Mouse (Mus musculus): ENCODE results near the gene Hc. TPM values are rescaled to one million over a fixed set of nuclear protein-coding genes. Genes with fewer than 3 reads are reported as not detected.

The Hc gene
- polyA plus RNA-seq, 1 experiment from 2014 or later: 1.2 TPM

DNA sequence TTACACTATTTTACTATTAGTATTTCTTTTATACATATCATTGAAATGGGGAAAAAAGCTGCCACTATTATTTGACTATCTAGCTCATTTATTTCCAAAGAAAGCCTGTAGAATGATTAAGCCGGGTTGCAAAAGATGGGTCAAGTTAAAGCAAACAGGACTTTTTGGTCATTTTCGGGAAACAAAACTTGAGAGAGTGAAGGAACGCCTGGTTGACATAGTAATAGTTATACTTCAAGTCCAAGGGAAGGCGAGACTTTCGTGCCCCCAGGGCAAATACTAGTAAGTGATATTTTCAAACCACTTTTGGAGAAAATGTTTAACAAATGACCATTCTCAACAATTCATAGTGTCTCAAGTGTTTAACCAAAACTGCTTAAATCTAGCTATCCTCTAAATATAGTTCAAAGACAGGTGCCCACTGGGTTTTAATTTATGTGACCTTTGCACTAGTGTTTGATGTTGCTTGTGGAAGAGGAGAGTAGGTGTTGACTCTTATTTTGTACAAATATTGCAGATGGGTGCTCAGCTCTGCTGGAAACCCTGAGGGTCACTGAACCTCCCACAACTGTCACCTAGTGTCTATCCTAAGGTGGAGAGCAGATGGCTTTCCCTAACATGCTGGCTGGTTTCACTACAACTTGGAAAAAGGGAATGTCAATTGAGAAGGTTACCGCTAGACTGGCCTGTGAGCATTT, 2.2 kb upstream of the Hc start:
- no peak for ATAC-seq
- H3K36me3 ChIP-seq (ENCODE audit: control insufficient read depth, insufficient read depth, low read length): no peaks in the 10 kb centered on the region
- WGBS: 88% methylated on average over 6 of the region's 6 CpGs
- no peak overlapping the region for H3K9ac ChIP-seq (ENCODE audit: low read depth, low read length)
- no peak overlapping the region for H3K4me3 ChIP-seq (ENCODE audit: low read length)
- no peaks in the 10 kb centered on the region for H3K27me3 ChIP-seq (replicated peaks; ENCODE audit: control insufficient read depth, insufficient read depth, low read length)
- H3K27ac ChIP-seq (ENCODE audit: low read length): no peak overlapping the region
- no peak overlapping the region for H3K4me2 ChIP-seq (ENCODE audit: low read depth, low read length)
- H3K4me1 ChIP-seq (ENCODE audit: control insufficient read depth, insufficient read depth, low read length): no peaks in the 10 kb centered on the region
- no peaks in the 10 kb centered on the region for H3K9me3 ChIP-seq (ENCODE audit: control insufficient read depth, low read length)

DNA sequence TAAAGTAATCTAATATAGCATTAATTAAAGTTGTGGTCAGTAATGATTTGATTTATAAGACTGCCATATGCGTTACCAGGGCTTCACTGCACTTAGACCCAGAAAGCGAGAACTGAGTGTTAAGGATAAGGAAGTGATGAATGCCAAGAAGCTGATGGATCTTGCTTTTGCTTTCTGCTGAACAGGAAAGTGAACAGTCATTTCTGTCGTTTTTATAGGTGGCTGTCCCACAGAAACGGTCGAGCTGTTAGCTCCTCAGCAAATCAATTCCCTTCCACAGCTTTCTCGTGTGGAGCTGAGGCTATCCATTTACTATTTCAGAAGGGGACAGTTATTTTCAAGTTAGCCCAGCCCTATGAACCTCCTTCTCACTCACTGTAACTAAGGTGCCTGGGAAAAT, 341 bp downstream of the Hc start:
- no peak for ATAC-seq
- Histone ChIP-seq H3K4me2 (ENCODE audit: low read depth, low read length) (no peak overlapping the region), H3K9ac (ENCODE audit: low read depth, low read length) (no peak overlapping the region), H3K27ac (ENCODE audit: low read length) (no peak overlapping the region), H3K9me3 (ENCODE audit: control insufficient read depth, low read length) (no peaks in the 10 kb centered on the region), H3K36me3 (ENCODE audit: control insufficient read depth, insufficient read depth, low read length) (no peaks in the 10 kb centered on the region), H3K27me3 (replicated peaks; ENCODE audit: control insufficient read depth, insufficient read depth, low read length) (no peaks in the 10 kb centered on the region), H3K4me1 (ENCODE audit: control insufficient read depth, insufficient read depth, low read length) (no peaks in the 10 kb centered on the region), H3K4me3 (ENCODE audit: low read length) (no peak overlapping the region)
- 64% methylated on average over 6 of the region's 6 CpGs for WGBS

DNA sequence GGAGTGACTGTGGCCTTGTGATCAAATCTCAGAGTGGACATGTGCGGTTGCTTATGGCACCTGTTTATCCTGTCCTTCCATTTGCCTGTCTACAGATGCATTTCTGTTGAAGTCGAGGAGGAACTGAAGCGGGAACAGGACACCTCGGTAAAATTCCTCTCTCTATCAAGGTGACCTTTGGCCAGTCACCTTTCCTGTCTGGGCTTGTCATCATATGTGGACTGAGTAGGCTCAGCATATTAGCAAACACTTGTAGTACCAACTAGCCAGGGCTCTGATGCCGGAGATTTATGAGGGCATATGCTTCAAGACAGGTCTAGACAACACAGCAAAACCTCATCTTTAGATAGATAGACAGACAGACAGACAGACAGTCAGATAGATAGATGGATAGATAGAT, 982 bp downstream of the Hc start:
- 70% methylated on average over 5 of the region's 5 CpGs for WGBS
- H3K9ac ChIP-seq (ENCODE audit: low read depth, low read length): no peak overlapping the region
- H3K4me2 ChIP-seq (ENCODE audit: low read depth, low read length): no peak overlapping the region
- H3K36me3 ChIP-seq (ENCODE audit: control insufficient read depth, insufficient read depth, low read length): no peaks in the 10 kb centered on the region
- no peaks in the 10 kb centered on the region for H3K4me1 ChIP-seq (ENCODE audit: control insufficient read depth, insufficient read depth, low read length)
- no peak overlapping the region for H3K27ac ChIP-seq (ENCODE audit: low read length)
- no peaks in the 10 kb centered on the region for H3K27me3 ChIP-seq (replicated peaks; ENCODE audit: control insufficient read depth, insufficient read depth, low read length)
- no peak for ATAC-seq
- H3K4me3 ChIP-seq (ENCODE audit: low read length): no peak overlapping the region
- H3K9me3 ChIP-seq (ENCODE audit: control insufficient read depth, low read length): no peaks in the 10 kb centered on the region

DNA sequence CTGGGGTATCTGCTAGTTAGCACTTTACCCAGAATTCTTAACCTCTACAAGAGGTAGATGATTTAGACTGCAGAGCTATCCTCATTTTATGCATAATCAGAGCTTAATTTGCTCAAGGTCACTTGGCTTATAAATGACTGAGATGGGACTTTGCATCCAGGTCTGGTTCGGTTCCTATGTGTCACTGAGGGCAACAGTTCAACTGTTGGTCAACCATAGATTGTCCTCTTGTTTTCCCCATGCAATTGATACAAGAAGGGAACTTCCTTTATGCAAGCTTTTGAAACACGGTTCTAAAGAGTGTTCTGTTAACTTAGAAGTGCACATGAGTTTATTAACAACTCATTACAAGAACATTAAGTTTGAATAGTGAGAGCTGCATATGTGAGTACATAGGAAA, 2.9 kb downstream of the Hc start:
- Histone ChIP-seq H3K36me3 (ENCODE audit: control insufficient read depth, insufficient read depth, low read length) (no peaks in the 10 kb centered on the region), H3K9ac (ENCODE audit: low read depth, low read length) (no peak overlapping the region), H3K4me2 (ENCODE audit: low read depth, low read length) (no peak overlapping the region), H3K9me3 (ENCODE audit: control insufficient read depth, low read length) (no peaks in the 10 kb centered on the region), H3K27me3 (replicated peaks; ENCODE audit: control insufficient read depth, insufficient read depth, low read length) (no peaks in the 10 kb centered on the region), H3K4me1 (ENCODE audit: control insufficient read depth, insufficient read depth, low read length) (no peaks in the 10 kb centered on the region), H3K4me3 (ENCODE audit: low read length) (no peak overlapping the region), H3K27ac (ENCODE audit: low read length) (no peak overlapping the region)
- WGBS: 80% methylated on average over 2 of the region's 2 CpGs
- no peak for ATAC-seq

DNA sequence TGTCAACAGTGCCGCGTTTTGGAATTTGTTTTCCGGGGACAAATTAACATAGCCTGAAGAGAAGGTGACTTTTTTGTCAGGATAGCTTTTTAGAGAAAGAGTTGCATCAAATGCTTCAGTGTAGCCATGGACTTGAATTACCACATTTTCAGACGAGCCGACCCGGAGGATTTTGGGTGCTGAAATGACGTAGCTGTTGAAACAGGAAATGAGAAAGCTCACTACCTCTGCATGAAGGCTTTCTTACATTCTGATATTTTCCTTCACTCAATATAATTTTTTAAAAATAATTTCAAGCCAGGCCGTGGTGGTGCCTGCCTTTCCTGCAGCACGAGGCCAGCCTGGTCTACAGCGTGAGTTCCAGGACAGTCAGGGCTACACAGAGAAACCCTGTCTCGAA, 4.0 kb downstream of the Hc start:
- no peak overlapping the region for H3K4me3 ChIP-seq (ENCODE audit: low read length)
- ATAC-seq: no peak
- H3K4me2 ChIP-seq (ENCODE audit: low read depth, low read length): no peak overlapping the region
- H3K27me3 ChIP-seq (replicated peaks; ENCODE audit: control insufficient read depth, insufficient read depth, low read length): no peaks in the 10 kb centered on the region
- no peaks in the 10 kb centered on the region for H3K4me1 ChIP-seq (ENCODE audit: control insufficient read depth, insufficient read depth, low read length)
- 85% methylated on average over 11 of the region's 11 CpGs for WGBS
- no peak overlapping the region for H3K9ac ChIP-seq (ENCODE audit: low read depth, low read length)
- no peaks in the 10 kb centered on the region for H3K9me3 ChIP-seq (ENCODE audit: control insufficient read depth, low read length)
- no peaks in the 10 kb centered on the region for H3K36me3 ChIP-seq (ENCODE audit: control insufficient read depth, insufficient read depth, low read length)
- H3K27ac ChIP-seq (ENCODE audit: low read length): no peak overlapping the region

DNA sequence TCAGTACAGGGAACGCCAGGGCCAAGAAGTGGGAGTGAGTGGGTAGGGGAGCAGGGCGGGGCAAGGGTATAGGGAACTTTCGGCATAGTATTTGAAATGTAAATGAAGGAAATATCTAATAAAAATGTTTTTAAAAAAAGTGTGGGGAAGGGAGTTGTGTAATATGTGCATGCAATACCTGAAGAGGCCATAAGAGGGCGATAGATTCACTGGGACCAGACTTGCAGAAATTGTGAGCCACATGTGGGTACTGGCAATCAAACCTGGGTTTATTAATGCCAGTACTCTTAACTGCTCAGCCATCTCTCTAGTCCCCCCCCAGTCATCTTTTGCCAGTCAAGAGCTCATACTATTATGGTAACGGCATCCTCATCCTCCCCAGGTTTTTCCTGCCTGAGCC, 12.4 kb downstream of the Hc start:
- WGBS: 41% methylated on average over 5 of the region's 5 CpGs
- no peak overlapping the region for H3K4me3 ChIP-seq (ENCODE audit: low read length)
- H3K4me1 ChIP-seq (ENCODE audit: control insufficient read depth, insufficient read depth, low read length): no peaks in the 10 kb centered on the region
- no peak for ATAC-seq
- no peaks in the 10 kb centered on the region for H3K27me3 ChIP-seq (replicated peaks; ENCODE audit: control insufficient read depth, insufficient read depth, low read length)
- H3K4me2 ChIP-seq (ENCODE audit: low read depth, low read length): no peak overlapping the region
- H3K9me3 ChIP-seq (ENCODE audit: control insufficient read depth, low read length): no peaks in the 10 kb centered on the region
- no peak overlapping the region for H3K9ac ChIP-seq (ENCODE audit: low read depth, low read length)
- H3K36me3 ChIP-seq (ENCODE audit: control insufficient read depth, insufficient read depth, low read length): no peaks in the 10 kb centered on the region
- no peak overlapping the region for H3K27ac ChIP-seq (ENCODE audit: low read length)

DNA sequence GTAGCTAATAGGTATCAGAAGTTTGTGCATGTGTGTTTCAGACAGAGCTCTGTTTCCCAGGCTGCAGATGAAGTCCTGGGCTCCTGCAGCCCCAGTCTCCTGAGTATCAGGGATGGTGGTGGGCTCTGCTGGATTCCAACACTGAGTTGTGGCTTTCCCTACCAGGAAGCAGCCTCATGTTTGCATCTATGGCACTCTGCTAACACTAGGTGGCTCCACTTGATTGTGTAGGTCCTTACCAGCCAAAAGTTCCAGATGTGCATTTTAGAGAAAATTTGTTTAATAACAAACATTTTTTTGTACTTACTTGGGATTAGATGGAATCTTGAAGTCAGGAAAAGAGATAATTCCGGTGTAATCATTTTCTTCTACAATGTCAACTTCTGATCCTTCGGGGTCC, 16.3 kb downstream of the Hc start:
- ATAC-seq: no peak
- H3K9me3 ChIP-seq (ENCODE audit: control insufficient read depth, low read length): no peaks in the 10 kb centered on the region
- H3K4me2 ChIP-seq (ENCODE audit: low read depth, low read length): no peak overlapping the region
- H3K27ac ChIP-seq (ENCODE audit: low read length): no peak overlapping the region
- H3K27me3 ChIP-seq (replicated peaks; ENCODE audit: control insufficient read depth, insufficient read depth, low read length): no peaks in the 10 kb centered on the region
- no peaks in the 10 kb centered on the region for H3K36me3 ChIP-seq (ENCODE audit: control insufficient read depth, insufficient read depth, low read length)
- no peaks in the 10 kb centered on the region for H3K4me1 ChIP-seq (ENCODE audit: control insufficient read depth, insufficient read depth, low read length)
- no peak overlapping the region for H3K9ac ChIP-seq (ENCODE audit: low read depth, low read length)
- WGBS: 64% methylated on average over 2 of the region's 2 CpGs
- H3K4me3 ChIP-seq (ENCODE audit: low read length): no peak overlapping the region

DNA sequence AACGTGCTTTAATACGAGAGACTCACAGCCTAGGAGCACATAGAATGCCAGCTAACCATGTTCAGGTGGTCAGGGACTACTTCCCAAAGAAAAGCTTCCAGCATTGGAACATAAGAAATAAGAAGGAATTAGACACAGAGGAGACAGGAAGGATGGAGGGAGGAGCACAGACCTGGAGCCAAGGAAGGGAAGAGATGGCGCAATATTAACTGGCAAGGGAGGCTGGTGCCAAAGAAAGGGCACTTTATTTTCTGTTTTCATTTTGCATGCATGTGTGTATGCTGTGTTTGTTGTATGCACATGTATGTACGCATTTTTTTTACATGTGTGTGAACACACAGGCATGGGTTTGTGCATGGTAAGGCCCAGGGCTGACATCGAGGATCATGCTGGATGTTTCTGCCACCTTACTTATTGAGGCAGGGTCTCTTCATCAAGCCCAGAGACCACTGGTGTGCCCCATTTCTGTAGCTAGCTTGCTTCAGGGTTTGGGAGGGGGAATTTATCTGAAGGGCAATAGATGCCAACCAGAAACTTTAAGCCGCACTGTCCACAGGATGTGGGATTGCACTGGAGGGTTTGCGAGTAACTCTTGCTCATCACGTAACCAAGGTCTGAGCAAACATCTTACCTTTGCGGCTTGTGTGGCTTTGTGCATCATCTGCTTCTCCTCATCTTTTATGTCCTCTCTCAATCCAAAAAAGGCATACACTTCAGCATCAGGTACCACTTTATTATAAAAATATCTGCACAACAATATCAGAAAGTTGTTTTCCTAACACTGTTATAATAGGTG, 22.5 kb downstream of the Hc start:
- Histone ChIP-seq H3K36me3 (ENCODE audit: control insufficient read depth, insufficient read depth, low read length) (no peaks in the 10 kb centered on the region), H3K9me3 (ENCODE audit: control insufficient read depth, low read length) (no peaks in the 10 kb centered on the region), H3K4me3 (ENCODE audit: low read length) (no peak overlapping the region), H3K4me1 (ENCODE audit: control insufficient read depth, insufficient read depth, low read length) (no peaks in the 10 kb centered on the region), H3K4me2 (ENCODE audit: low read depth, low read length) (no peak overlapping the region), H3K27me3 (replicated peaks; ENCODE audit: control insufficient read depth, insufficient read depth, low read length) (no peaks in the 10 kb centered on the region), H3K9ac (ENCODE audit: low read depth, low read length) (no peak overlapping the region), H3K27ac (ENCODE audit: low read length) (no peak overlapping the region)
- 92% methylated on average over 9 of the region's 9 CpGs for WGBS
- no peak for ATAC-seq

DNA sequence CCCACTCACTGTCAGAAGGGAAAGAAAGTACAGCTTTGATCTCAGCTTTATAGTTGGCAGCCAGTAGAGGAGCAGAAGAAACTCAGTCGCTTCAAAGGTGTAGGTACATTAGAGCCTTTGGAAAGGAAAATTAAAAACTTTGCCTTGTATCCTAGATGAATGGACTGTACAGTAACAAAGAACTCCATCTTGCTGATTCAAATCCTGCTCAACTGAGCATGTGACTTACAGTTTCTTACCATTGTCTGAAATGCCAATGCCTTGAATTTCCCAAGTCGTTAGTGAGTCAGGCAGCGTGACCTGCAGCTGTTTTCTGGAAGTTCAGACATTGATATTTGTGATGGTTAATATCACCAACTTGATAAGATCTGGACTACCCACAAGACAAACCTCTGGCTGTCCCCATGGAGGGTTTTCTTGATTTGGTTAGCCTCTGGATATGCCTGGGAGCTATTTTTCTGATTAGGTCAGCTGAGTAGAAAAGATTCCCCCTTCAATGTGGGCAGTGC, 36.5 kb downstream of the Hc start:
- 83% methylated on average over 3 of the region's 3 CpGs for WGBS
- no peak for ATAC-seq
- Histone ChIP-seq H3K9me3 (ENCODE audit: control insufficient read depth, low read length) (no peaks in the 10 kb centered on the region), H3K27me3 (replicated peaks; ENCODE audit: control insufficient read depth, insufficient read depth, low read length) (no peaks in the 10 kb centered on the region), H3K36me3 (ENCODE audit: control insufficient read depth, insufficient read depth, low read length) (no peaks in the 10 kb centered on the region), H3K9ac (ENCODE audit: low read depth, low read length) (no peak overlapping the region), H3K27ac (ENCODE audit: low read length) (no peak overlapping the region), H3K4me3 (ENCODE audit: low read length) (no peak overlapping the region), H3K4me2 (ENCODE audit: low read depth, low read length) (no peak overlapping the region), H3K4me1 (ENCODE audit: control insufficient read depth, insufficient read depth, low read length) (no peaks in the 10 kb centered on the region)

Measured in intestine, embryonic 16.5 days (tissue).